Mouse (Mus musculus) right cerebral cortex, adult 18-20 months (tissue): ENCODE measurements around the gene Olfr223.
"Not testable (repeated sequence)": the region's sequence is repeated elsewhere in the genome, so short reads cannot be mapped to it uniquely, and the experiment has no call there.

Source experiments
- DNase-seq: peaks from one replicate; pipeline ENCODE4 v3.0.0; 2022; ENCODE audit warnings: mixed read lengths

The Olfr223 gene

DNA sequence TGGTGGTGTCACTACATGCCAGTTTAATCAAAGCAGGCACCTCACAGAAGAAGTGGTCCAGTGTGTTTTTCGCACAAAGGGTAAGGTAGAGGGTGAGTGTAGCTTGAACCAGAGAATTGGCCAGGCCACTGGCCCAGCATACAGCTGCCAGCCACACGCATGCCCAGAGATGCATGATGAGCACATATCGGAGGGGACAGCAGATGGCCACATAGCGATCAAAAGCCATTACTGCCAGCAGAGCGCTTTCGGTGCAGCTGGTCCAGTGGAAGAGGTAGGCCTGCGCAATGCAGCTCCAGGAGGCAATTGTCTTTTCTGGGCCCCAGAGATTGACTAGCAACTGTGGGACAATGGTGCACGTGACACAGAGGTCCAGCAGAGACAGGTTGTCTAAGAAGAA is 3.6 kb downstream of the Olfr223 start:
- DNase-seq = no peak

DNA sequence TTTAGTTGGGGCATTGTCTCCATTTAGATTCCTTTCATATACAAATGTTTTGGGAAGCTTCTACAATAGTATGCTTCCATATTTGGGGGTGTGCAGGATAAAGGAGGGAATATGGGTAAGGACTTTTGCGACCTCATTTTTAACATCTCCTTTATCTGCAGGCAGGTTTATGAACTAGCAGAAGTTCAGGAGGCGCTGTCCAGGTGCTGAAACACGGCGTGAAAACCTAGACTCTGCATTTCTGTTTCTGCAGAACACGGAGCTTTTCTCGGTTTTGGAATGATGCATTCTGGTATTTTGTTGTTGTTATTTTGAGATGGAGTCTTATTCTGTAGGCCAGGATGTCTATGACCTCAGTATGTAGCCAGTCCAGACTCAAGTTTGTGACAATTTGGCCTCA is 8.6 kb downstream of the Olfr223 start:
- DNase-seq = no peak

DNA sequence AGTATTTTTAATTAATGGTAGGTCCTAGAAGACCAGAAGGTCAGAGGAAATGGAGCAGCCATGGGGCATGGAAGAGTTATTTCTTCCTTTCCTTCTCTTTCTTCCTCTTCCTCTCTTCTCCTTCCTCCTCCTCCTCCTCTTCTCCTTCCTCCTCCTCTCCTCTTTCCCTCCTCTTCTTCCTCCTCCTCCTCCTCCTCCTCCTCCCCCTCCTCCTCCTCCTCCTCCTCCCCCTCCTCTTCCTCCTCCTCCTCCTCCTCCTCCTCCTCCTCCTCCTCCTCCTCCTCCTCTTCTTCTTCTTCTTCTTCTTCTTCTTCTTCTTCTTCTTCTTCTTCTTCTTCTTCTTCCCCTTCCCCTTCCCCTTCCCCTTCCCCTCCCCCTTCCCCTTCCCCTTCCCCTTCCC is 17.0 kb downstream of the Olfr223 start, which contains the start of gene Olfr222:
Gene Olfr222, minus strand, starts transcription at position 101 of the 400 bp plus-strand sequence.
- not testable (repeated sequence) for DNase-seq

DNA sequence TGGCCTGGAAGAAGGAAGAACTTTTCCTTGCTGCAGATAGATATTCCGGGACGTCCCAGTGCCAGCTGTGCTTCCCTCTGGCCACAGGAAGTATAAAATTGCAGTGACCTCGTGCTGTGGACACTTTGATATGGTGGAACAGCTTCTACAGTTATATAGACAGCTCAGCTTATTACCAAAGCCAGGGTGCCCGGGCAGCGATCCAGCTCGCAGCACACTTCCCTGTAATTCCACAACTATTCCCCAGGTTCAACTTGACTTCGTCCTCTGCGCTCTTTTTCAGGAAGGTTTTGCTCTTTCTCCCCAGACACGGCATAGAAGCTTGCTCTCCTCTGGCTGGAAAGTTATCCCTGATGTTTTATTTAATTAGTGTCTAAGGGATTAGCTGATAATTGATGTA is 17.4 kb downstream of the Olfr223 start:
- DNase-seq = no peak

DNA sequence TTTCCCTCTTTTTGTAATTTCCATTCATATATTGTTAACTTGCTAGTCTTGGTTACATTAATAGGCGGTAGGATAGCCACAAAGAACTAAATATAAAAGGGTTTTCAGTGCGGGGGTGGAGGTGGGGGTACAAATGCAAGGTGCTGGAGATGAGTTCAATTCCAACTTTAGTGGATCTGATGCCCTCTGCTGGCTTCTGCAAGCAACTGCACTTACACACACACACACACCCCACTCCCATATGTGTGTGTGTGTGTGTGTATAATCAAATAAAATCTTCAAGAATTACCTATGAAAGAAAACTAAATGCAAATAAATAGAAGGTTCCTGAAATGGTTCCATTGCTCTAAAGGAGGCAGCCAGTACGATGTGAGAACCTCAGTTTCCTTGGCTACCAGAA is 23.8 kb downstream of the Olfr223 start:
- peak; percentile 9 for DNase-seq

DNA sequence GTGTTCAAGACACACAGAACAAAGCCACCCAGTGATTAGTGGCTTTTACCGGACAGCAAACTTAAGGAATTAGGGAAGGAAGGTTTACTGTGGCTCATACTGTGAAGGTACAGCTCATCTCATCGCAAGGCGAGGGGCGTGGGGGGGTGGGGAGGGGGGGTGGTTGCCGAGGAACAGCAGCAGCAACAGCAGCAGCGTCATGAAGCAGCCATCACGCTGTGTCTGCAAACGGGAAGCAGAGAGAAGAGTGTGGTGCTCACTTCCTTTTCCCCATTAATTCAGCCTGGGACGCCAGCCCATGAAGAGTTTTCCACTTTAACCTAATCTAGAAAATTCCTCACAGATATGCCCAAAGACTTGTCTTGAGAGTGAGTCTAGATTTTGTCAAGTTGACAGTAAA is 30.3 kb downstream of the Olfr223 start:
- no peak for DNase-seq

DNA sequence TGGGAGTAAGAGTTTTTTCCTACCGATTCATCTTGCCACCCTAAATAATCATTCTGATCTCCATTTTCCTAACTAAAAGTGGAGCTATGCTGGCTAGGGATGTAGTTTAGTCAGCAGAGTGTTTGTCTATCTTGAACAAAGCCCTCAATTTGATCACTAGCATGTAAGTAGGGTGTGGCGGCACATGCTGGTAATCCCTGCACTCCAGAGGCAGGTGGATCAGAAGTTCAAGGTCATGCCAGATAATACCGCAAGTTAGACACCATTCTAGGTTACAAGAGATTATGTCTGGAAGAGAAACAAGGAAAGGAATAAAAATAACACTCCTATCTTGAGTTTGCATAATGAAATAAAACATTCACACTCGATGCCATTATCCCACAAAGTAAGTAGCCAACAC is 30.8 kb downstream of the Olfr223 start:
- no peak for DNase-seq

DNA sequence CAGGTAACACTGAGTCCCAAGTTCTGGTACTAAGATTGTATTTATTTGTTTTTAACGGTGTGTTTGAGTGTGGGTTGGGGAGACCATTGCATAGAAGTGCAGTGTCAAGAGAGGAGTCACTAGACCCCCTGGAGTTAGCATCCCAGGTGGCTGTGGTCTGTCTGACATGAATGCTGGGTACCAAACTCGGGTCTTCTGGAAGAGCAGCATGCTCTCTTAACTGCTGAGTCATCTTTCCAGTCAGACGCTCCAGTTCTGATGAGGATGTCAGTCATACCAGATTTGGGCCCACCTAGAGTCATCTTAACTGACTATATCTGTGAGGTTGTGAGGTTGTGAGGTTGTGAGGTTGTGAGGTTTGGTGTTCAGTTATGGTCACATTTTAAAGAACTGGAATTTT is 32.2 kb downstream of the Olfr223 start:
- DNase-seq = no peak

DNA sequence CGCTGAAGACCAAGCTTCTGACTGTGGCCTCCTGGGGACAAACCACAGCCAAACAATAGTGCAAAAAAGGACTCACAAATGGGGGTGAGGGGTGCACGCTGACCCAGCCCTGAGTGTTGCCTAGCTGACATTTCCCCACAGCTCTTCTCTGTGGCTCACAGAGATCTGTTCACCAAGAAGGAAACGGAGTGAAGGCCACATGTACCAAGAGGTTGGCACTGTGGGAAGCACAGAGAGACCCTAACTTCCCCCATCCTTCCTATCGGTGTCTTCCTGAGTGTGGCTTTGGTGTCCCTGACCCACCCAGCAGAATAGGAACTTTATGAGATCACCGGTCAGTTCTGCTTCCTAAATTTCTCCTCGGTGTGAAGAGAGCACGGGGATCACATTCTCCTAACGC is 38.6 kb downstream of the Olfr223 start:
- DNase-seq = no peak

DNA sequence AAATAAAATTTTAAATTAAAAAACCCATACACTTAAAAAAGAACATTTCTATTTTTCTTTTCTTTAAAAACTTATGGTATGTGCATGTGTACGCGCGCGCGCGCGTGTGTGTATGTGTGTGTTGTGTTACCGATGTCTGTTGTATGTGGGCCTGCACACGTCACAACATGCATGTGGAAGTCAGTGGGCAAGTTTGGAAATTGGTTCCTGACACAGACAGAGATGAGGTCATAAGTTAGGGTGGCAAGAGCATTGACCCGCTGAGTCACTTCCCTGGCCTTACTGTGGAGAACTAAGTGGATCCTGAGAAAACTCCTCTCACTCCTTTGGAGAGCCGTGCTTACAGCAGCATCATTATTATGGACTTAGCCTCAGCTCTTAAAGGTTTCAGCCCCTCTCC is 39.0 kb downstream of the Olfr223 start:
- DNase-seq = no peak

DNA sequence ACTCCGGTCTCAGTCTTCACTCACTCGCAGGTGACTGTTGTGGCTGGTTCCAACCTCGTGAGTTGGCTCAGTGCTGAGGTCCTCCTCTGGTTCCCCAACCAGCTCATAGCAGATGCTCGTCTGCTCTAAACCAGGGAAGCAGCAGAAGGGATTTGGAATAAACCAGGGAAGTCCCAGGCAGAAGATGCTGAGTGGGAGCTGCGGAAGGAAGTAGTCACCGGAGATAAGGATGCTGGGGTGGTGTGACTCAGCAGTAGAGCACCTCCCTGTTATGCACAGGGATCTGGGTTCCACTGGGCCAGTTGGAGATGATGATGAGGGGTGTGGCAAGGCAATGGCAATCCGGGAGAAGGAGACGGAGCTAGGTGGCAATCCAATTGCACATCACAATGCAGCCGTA is 49.1 kb downstream of the Olfr223 start:
- peak; percentile 62 for DNase-seq

DNA sequence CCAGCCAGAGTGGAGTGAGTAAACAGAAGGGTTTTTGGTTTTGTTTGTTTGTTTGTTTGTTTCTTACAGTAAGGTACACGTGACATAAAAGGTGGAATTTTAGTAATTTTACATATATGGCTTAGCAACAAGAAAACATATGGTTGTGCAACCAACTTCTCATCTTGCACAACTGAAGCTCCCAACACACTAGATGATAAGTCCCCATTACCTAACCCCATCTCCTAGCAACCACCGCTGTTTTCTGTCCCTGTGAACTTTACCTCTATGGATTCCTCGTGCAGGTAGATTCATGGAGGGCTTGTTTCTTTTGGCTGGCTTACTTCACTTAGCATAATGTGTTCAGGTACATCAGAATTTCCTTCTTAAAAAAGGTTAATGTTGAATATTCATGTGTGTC is 49.7 kb downstream of the Olfr223 start:
- DNase-seq = no peak

DNA sequence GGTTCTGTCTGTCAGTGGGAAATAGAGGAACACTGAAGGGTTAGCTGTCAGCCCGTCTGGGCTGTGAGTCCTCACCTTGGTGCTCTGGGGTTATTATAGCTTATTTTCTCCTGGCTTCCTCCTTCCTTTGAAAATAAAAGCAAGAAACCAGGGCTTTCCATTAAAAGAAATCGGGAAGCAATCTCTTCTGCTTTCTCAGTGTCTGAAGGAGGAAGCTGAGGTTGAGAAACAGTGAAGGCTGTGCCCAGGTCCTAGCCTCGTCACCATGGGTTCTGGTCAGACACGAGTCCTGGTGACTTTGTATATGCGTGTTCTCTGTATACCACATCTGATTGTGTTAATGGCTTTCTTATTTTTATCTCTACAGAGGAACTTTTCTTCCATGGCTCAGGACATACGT is 50.6 kb downstream of the Olfr223 start:
- no peak for DNase-seq

DNA sequence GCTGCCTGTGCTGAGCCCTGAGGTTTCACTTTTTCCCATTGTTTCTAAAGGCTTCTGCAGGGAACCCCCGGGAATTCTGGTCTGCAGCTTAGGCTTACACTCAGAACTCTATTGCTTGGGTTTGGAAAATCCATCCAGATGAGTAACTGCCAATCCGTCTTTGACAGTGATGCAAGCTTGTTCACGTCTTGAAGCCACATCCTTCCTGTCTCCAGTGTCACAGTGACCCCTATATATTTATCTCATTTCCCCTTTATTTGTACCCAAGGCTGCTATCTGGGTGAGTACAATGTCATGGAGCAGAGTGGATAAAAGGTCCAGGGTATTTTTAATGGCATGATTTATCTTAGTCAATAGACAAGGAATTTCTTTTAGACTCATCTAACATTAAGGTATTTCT is 51.8 kb downstream of the Olfr223 start, which contains the start of gene Nlrp3:
Gene Nlrp3, plus strand, starts transcription at position 245 of the 400 bp plus-strand sequence.
- DNase-seq = no peak

DNA sequence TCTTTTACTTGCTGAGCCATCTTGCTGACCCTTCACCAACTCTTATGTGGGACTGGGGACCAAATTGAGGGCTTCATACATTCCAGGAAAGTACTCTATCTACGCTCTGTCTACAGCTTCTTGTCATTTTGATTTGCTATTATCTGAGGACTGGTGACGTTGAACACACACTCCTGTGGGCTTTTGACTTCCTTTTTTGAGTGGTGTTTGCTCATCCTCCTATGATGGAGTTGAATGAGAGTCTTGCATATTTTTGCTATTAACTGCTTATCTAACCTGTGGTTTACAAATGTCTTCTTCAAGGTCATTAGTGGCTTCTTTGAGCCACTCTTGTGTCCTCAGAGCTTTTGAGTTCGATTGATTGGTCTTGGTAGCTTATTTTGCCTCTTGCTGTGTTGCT is 53.0 kb downstream of the Olfr223 start:
- no peak for DNase-seq
